Mouse (Mus musculus) CD4-positive naive resting alpha-beta T cell, adult 57 days (primary cell): ENCODE data around the gene Txnl4b. TPM values are rescaled to one million over a fixed set of nuclear protein-coding genes. Genes with fewer than 3 reads are reported as not detected.

ENCODE experiments used
- total RNA-seq: library from RNA; stranded (reverse); gene quantifications from one replicate; pipeline ENCODE4 v1.2.4, GENCODE M21; 2023

The Txnl4b gene
- total RNA-seq: 5.0 TPM

DNA sequence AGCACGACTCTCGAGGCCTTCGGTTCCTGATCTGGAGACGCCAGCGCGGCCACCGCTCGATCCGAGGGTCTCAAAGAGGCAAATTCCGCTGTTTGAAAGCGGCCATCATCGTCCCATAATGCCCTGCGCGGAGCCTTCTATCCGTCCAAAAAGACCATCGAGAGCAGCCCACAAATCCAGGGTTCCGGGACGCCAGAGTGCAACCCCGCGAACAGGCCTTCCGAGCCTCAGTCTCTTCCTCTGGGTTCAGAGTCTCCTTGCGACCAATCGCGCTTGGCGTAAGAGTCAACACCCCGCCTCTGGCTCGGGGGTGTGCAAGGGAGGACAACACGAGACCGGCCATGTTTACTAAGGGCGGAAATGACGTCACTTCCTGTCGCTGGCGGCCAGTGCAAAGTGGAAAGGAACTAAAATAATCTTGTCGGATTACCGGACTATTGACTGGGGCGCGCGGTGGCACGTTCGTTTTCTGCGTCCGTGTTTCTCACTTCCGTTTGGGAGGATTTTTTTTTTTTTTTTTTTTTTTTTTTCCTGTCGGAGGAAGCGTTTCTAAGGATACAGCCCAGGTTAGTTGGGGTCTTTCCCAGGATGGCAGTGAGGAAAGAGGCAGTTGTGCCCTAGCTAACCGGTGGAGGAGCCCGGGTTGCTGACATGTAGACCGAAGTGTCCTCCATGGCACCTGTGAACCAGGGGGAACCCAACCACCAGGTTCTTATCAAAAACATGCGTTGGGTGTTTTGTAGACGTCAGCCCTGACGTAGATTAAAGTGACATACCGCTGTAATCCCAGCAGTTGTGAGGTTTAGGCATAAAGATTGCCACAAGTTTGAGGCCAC lies at the start of gene Txnl4b, which contains the start of gene Dhx38:
Txnl4b (plus strand) TSS at position 395 of the 836 bp plus-strand sequence.
Dhx38 (minus strand) TSS at position 364 of the 836 bp plus-strand sequence.

DNA sequence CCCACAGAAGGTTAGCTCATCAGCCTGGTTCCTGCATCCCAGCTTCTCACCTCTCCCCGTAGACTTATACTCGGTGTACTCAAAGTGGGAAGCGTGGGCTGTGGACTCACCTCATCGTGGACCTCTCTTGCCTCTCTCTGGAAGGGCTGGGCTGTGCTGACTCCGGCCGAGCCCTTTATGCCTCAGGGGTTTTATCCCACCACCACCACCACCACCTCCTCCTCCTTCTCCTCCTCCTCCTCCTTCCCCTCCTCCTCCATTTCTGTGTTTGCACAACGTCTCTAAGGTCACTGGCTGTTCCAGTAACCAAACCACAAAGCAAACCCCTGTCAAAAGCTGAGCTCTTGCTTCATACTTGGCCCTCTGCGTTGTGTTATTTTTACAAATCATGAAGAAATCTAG lies 13.2 kb downstream of the Txnl4b start, which contains the start of gene Hp:
Hp (minus strand) TSS at position 273 of the 402 bp plus-strand sequence.

DNA sequence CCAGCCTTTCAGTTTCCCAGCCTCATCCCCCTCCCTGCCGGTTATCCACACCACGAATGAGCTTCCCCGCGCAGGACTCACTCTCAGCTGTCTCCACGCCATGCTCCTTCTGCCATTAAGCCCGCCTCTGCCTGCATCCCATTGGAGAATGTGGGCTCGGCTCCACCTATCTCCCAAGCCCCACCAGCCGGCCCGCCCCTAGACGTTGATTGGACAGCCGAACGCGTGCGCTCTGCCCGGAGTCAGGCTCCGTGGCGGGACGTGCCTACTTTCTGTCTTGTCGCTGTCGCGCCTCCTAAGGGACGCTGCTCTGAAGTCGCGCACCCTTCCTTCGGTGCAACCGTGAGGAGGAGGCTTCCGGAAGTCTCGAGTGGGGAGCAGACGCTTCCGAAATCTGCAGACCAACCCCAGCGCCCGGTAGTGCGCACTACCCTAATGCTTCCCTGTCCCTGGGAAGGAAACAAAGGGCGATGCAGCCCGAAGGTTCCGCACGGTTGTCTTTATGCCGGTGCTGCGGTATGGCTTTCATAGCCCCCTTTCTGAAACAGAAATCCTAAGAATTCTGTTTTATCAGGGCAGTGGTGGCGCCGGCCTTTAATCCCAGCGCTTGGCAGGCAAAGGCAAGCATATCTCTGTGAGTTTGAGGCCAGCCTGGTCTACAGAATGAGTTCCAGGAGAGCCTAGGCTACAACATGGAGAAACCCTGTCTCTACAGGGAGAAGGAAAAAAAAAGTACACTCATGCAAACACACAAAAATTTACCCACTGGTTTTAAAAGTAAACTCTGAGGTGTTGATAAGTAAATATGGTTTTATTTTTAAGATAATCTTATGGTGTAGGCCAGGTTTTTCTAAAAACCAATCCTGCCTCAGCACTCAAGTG lies 42.8 kb downstream of the Txnl4b start, which contains the start of gene Dhodh:
Dhodh (minus strand) TSS at position 403 of the 882 bp plus-strand sequence.

DNA sequence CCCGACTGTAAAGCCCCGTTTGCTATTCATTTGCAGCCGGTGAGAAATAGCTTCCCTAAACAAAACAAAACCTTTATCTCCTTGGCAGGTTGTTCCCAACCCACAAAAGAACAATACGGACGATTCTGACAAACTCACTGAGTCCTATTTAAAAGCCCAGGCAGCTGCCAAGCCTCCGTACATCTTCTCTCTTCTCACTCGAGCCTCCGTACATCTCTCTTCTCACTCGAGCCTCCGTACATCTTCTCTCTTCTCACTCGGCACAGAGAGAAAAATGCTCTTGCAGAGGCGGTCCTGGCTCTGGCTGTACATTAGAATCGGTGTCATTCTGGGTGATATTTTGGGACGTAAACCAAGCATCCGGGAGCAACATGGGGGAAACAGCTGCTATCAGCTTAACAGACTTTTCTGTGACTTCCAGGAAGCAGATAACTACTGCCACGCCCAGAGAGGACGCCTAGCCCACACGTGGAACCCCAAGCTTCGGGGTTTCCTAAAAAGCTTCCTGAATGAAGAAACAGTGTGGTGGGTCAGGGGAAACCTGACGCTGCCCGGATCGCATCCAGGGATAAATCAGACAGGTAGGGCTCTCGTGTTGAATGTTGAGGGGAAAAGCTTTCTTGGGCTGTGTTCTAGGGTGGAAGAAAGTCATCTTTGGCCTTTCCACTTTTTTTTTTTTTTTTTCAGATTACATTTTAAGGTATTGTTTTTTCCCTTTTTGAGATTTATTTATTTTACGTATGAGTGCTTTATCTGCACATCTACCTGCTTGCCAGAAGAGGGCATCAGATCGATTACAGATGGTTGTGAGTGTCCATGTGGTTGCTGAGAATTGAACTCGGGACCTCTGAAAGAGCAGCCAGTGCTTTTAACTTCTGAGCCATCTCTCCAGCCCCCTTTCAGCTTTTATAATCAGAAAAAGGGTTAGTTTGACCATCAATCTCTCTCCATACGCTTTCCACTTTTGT lies 48.8 kb downstream of the Txnl4b start, which contains the start of gene Pkd1l3:
Pkd1l3 (plus strand) TSS at position 275 of the 968 bp plus-strand sequence.

Other genes with a start within 250 kb of the Txnl4b start
- gene Pmfbp1, start 71.9 kb upstream of the Txnl4b start, total RNA-seq: not detected
- gene Dhx38, start within 50 bp of the Txnl4b start, total RNA-seq: 73.8 TPM
- 1.0 TPM for gene Hp, start 13.3 kb downstream of the Txnl4b start, total RNA-seq
- gene Dhodh, start 42.8 kb downstream of the Txnl4b start, total RNA-seq: 24.7 TPM
- gene Pkd1l3, start 48.6 kb downstream of the Txnl4b start, total RNA-seq: 0.47 TPM
- gene Ist1, start 127.4 kb downstream of the Txnl4b start, total RNA-seq: 90.7 TPM
- gene Zfp821, start 139.7 kb downstream of the Txnl4b start, total RNA-seq: 2.6 TPM
- 26.6 TPM for gene Atxn1l, start 171.8 kb downstream of the Txnl4b start, total RNA-seq
- gene Ap1g1, start 212.7 kb downstream of the Txnl4b start, total RNA-seq: 79.0 TPM